Mouse (Mus musculus): ENCODE measurements around the gene Sar1a. TPM values are rescaled to one million over a fixed set of nuclear protein-coding genes. Genes with fewer than 3 reads are reported as not detected.
A peak's percentile ranks its signal among the peaks of the same experiment; 100 is the strongest.

Sar1a gene
- polyA plus RNA-seq, 1 experiment from 2014 or later: 166 TPM

GRCm38 (mm10) chr10:61669289-61669688 is 10.8 kb upstream of the Sar1a start:
- Histone ChIP-seq H3K4me2 (no peak overlapping the region), H3K27me3 (replicated peaks; ENCODE audit: control insufficient read depth, insufficient read depth, low read length) (no peaks in the 10 kb centered on the region), H3K27ac (ENCODE audit: low read depth, low read length) (no peak overlapping the region), H3K36me3 (ENCODE audit: control insufficient read depth, insufficient read depth, low read length) (peaks cover 46% of the 10 kb centered on the region), H3K4me1 (replicated peaks; ENCODE audit: control insufficient read depth, insufficient read depth, low read length) (no peaks in the 10 kb centered on the region; the same call in 1 of the 2 replicates), H3K9me3 (ENCODE audit: control insufficient read depth, low read length) (no peaks in the 10 kb centered on the region), H3K9ac (ENCODE audit: low read depth, low read length) (no peak overlapping the region), H3K4me3 (ENCODE audit: low read depth, low read length) (no peak overlapping the region)
- ATAC-seq (replicated peaks; ENCODE audit: low FRiP score) (no peak), DNase-seq (ENCODE audit: low spot score) (no peak)
- 90% methylated on average over 7 of the region's 7 CpGs for WGBS

- Histone ChIP-seq H3K9me3 (ENCODE audit: control insufficient read depth, low read length) (no peaks in the 10 kb centered on the region), H3K36me3 (ENCODE audit: control insufficient read depth, insufficient read depth, low read length) (peaks cover 46% of the 10 kb centered on the region)
Observed at GRCm38 (mm10) chr10:61669896-61670295, 10.2 kb upstream of the Sar1a start.

DNA sequence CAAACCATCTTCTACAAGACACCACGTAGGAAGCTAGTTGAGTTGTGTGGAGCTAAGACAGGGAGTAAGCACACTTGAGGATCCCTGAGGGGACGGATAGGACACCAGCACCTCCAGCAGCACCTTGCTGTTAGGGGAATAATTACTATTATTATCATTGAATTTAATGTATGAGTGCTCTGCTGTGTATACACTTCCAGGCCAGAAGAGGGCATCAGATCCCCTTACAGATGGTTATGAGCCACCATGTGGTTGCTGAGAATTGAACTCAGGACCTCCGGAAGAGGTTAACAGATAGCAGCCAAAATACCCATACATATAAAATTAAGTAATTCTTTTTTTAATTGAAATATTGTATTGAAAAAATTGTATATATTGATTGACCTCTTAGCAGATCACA is 9.3 kb upstream of the Sar1a start:
- H3K9me3 ChIP-seq (ENCODE audit: control insufficient read depth, low read length): no peaks in the 10 kb centered on the region
- ATAC-seq (replicated peaks; ENCODE audit: low FRiP score): no peak
- H3K36me3 ChIP-seq (ENCODE audit: control insufficient read depth, insufficient read depth, low read length): peaks cover 47% of the 10 kb centered on the region
- H3K9ac ChIP-seq (ENCODE audit: low read depth, low read length): no peak overlapping the region
- 90% methylated on average over 3 of the region's 3 CpGs for WGBS
- no peak overlapping the region for H3K27ac ChIP-seq (ENCODE audit: low read depth, low read length)
- H3K27me3 ChIP-seq (replicated peaks; ENCODE audit: control insufficient read depth, insufficient read depth, low read length): no peaks in the 10 kb centered on the region
- H3K4me2 ChIP-seq: no peak overlapping the region
- H3K4me1 ChIP-seq (replicated peaks; ENCODE audit: control insufficient read depth, insufficient read depth, low read length): no peaks in the 10 kb centered on the region; the same call in 1 of the 2 replicates
- DNase-seq (ENCODE audit: low spot score): no peak
- no peak overlapping the region for H3K4me3 ChIP-seq (ENCODE audit: low read depth, low read length)

More at GRCm38 (mm10) chr10:61669896-61670295, 10.2 kb upstream of the Sar1a start:
- Histone ChIP-seq H3K4me1 (replicated peaks; ENCODE audit: control insufficient read depth, insufficient read depth, low read length) (no peaks in the 10 kb centered on the region; the same call in 1 of the 2 replicates), H3K9ac (ENCODE audit: low read depth, low read length) (no peak overlapping the region), H3K4me2 (no peak overlapping the region), H3K27ac (ENCODE audit: low read depth, low read length) (no peak overlapping the region), H3K27me3 (replicated peaks; ENCODE audit: control insufficient read depth, insufficient read depth, low read length) (no peaks in the 10 kb centered on the region), H3K4me3 (ENCODE audit: low read depth, low read length) (no peak overlapping the region)
- DNase-seq (ENCODE audit: low spot score): no peak
- ATAC-seq (replicated peaks; ENCODE audit: low FRiP score): no peak; the same call in 1 of the 2 replicates

- no peak overlapping the region for H3K4me3 ChIP-seq (ENCODE audit: low read depth, low read length)
- H3K9ac ChIP-seq (ENCODE audit: low read depth, low read length): no peak overlapping the region
- ATAC-seq (replicated peaks; ENCODE audit: low FRiP score) (peak; percentile 60), DNase-seq (ENCODE audit: low spot score) (no peak)
- peak overlapping the region; percentile 25 for H3K27ac ChIP-seq (ENCODE audit: low read depth, low read length)
- H3K4me1 ChIP-seq (replicated peaks; ENCODE audit: control insufficient read depth, insufficient read depth, low read length): peaks cover 6% of the 10 kb centered on the region
- WGBS: 55% methylated on average over 3 of the region's 3 CpGs
- H3K36me3 ChIP-seq (ENCODE audit: control insufficient read depth, insufficient read depth, low read length): peaks cover 18% of the 10 kb centered on the region
- 0 out of 2 replicates have a peak overlapping the region, but pooled peaks have one; percentile 31 for H3K4me2 ChIP-seq
- no peaks in the 10 kb centered on the region for H3K27me3 ChIP-seq (replicated peaks; ENCODE audit: control insufficient read depth, insufficient read depth, low read length)
- no peaks in the 10 kb centered on the region for H3K9me3 ChIP-seq (ENCODE audit: control insufficient read depth, low read length)
Observed at GRCm38 (mm10) chr10:61675935-61676334, 4.2 kb upstream of the Sar1a start.

GRCm38 (mm10) chr10:61679545-61679944 is 554 bp upstream of the Sar1a start:
- DNase-seq (ENCODE audit: low spot score) (no peak), ATAC-seq (replicated peaks; ENCODE audit: low FRiP score) (no peak)
- H3K4me3 ChIP-seq (ENCODE audit: low read depth, low read length): peak overlapping the region; percentile 97

DNA sequence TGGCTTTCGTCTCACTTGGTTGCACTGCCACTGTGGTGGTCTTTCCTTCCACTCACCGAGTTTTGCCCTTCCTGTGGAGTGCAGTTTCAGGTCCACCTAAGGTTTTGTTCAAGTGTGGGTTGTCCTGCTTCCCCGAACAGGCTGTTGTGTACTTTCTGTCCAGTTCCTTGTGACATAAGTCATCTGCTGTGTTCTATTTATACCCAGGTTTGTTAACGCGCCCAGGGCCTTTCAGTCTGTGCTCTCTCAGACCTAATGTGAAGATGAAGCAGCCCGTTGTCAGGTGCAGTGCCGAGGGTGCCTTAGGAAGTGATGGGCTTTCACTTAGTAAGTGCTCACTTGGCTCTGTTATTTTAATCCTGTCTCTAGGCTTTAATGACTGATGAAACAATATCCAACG is 9.3 kb downstream of the Sar1a start:
- WGBS: 86% methylated on average over 8 of the region's 8 CpGs
- peaks cover 63% of the 10 kb centered on the region for H3K36me3 ChIP-seq (ENCODE audit: control insufficient read depth, insufficient read depth, low read length)
- no peak for DNase-seq (ENCODE audit: low spot score)
- H3K27me3 ChIP-seq (replicated peaks; ENCODE audit: control insufficient read depth, insufficient read depth, low read length): no peaks in the 10 kb centered on the region
- no peak overlapping the region for H3K9ac ChIP-seq (ENCODE audit: low read depth, low read length)
- H3K9me3 ChIP-seq (ENCODE audit: control insufficient read depth, low read length): no peaks in the 10 kb centered on the region
- H3K4me1 ChIP-seq (replicated peaks; ENCODE audit: control insufficient read depth, insufficient read depth, low read length): no peaks in the 10 kb centered on the region
- no peak overlapping the region for H3K4me3 ChIP-seq (ENCODE audit: low read depth, low read length)
- no peak overlapping the region for H3K4me2 ChIP-seq
- no peak for ATAC-seq (replicated peaks; ENCODE audit: low FRiP score)
- no peak overlapping the region for H3K27ac ChIP-seq (ENCODE audit: low read depth, low read length)

More at GRCm38 (mm10) chr10:61679545-61679944, 554 bp upstream of the Sar1a start:
- H3K27ac ChIP-seq (ENCODE audit: low read depth, low read length): peak overlapping the region; percentile 71
- peak overlapping the region; percentile 84 for H3K4me2 ChIP-seq
- H3K4me1 ChIP-seq (replicated peaks; ENCODE audit: control insufficient read depth, insufficient read depth, low read length): peaks cover 16% of the 10 kb centered on the region
- H3K27me3 ChIP-seq (replicated peaks; ENCODE audit: control insufficient read depth, insufficient read depth, low read length): no peaks in the 10 kb centered on the region
- peaks cover 7% of the 10 kb centered on the region for H3K36me3 ChIP-seq (ENCODE audit: control insufficient read depth, insufficient read depth, low read length)
- WGBS: 42% methylated on average over 9 of the region's 9 CpGs
- H3K9ac ChIP-seq (ENCODE audit: low read depth, low read length): peak overlapping the region; percentile 90
- no peaks in the 10 kb centered on the region for H3K9me3 ChIP-seq (ENCODE audit: control insufficient read depth, low read length)

DNA sequence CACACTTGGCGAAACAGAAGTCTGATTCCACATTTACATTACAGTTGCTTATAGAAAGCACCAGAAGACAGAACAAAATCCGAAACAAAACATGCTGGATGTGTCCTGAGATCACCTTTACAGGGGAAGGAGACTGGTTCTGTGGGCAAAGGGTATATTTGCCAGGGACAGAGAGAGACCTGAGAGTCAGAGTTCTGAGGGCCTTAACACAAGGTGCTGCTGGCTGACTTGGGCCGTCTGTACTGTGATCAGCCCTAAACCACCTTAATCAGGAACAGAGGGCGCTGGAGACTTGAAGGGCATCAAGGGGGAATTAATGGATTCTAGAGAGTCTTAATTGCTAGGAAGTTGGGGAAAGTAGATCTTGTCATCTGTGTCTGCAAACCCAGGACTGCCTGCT is 13.5 kb downstream of the Sar1a start:
- WGBS: 70% methylated on average over 4 of the region's 4 CpGs
- Histone ChIP-seq H3K9ac (ENCODE audit: low read depth, low read length) (no peak overlapping the region), H3K27ac (ENCODE audit: low read depth, low read length) (no peak overlapping the region; the same call in 1 of the 2 replicates), H3K27me3 (replicated peaks; ENCODE audit: control insufficient read depth, insufficient read depth, low read length) (no peaks in the 10 kb centered on the region), H3K4me1 (replicated peaks; ENCODE audit: control insufficient read depth, insufficient read depth, low read length) (peaks cover 15% of the 10 kb centered on the region), H3K36me3 (ENCODE audit: control insufficient read depth, insufficient read depth, low read length) (peaks cover 36% of the 10 kb centered on the region), H3K4me3 (ENCODE audit: low read depth, low read length) (no peak overlapping the region), H3K4me2 (no peak overlapping the region), H3K9me3 (ENCODE audit: control insufficient read depth, low read length) (no peaks in the 10 kb centered on the region)
- ATAC-seq (replicated peaks; ENCODE audit: low FRiP score) (no peak), DNase-seq (ENCODE audit: low spot score) (no peak)

DNA sequence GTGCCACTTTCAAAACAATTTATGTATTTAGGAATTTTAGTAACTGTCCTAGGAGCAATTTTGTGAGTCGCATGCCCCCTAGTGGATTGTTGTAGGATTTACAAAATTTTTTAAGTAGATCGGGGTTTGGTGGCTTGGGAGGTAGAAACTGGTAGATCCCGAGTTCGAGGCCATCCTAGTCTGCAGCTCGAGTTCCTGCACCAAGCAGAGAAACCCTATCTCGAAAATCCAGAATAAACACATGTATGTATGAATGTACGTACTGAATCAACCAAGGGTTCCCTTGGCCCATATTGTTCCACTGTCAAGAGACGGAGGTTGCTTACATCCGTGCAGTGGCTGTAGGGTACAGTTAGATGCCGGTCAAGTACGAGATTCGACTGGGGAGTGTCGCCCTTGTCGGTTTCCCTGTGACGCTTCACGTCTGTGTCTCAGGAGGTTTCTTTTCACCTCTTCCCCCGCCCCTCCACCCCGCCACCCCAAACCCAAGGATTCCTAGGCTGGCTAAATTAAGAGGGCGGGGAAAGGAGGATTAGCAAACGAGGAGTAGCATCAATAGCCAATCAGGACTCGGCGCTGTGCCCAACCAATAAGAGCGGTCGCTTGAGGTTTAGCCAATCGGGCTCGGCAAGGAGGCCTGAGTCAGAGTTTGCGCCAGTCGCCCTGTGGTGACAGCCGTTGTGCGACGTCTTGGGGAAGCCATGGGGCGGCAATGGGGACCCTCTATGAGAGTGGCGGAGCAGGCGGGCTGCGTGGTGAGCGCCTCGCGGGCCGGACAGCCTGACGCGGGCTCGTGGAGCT is 15.0 kb downstream of the Sar1a start, which contains the start of gene Tysnd1:
Tysnd1 (plus strand) TSS at position 645 of the 801 bp plus-strand sequence.
- 1% methylated on average over 42 of the region's 42 CpGs for WGBS

More for the DNA sequence above, 15.0 kb downstream of the Sar1a start, which contains the start of gene Tysnd1:
- Histone ChIP-seq H3K4me2 (peak within 1 kb of the TSS; percentile 100), H3K36me3 (ENCODE audit: control insufficient read depth, insufficient read depth, low read length) (peaks cover 34% of the 10 kb centered on the region), H3K9ac (ENCODE audit: low read depth, low read length) (peak within 1 kb of the TSS; percentile 86), H3K4me3 (ENCODE audit: low read depth, low read length) (peak within 1 kb of the TSS; percentile 98), H3K9me3 (ENCODE audit: control insufficient read depth, low read length) (no peaks in the 10 kb centered on the region), H3K27ac (ENCODE audit: low read depth, low read length) (peak within 1 kb of the TSS; percentile 55), H3K27me3 (replicated peaks; ENCODE audit: control insufficient read depth, insufficient read depth, low read length) (no peaks in the 10 kb centered on the region), H3K4me1 (replicated peaks; ENCODE audit: control insufficient read depth, insufficient read depth, low read length) (peaks cover 15% of the 10 kb centered on the region)
- peak; percentile 90 for DNase-seq (ENCODE audit: low spot score)
- ATAC-seq (replicated peaks; ENCODE audit: low FRiP score): peak; percentile 94

All from liver, embryonic 11.5 days (tissue).